Mouse (Mus musculus) natural killer cell, adult 2 months (primary cell): ENCODE results near the gene Apopt1.
A peak's percentile ranks its signal among the peaks of the same experiment; 100 is the strongest.
"Not testable (repeated sequence)": the region's sequence is repeated elsewhere in the genome, so short reads cannot be mapped to it uniquely, and the experiment has no call there.

ENCODE experiments used
- DNase-seq, 2 experiments: peaks; one replicate each; pipeline ENCODE4 v3.0.0; 2022; ENCODE audit warnings: low spot score in 2 of 2

Apopt1 gene

DNA sequence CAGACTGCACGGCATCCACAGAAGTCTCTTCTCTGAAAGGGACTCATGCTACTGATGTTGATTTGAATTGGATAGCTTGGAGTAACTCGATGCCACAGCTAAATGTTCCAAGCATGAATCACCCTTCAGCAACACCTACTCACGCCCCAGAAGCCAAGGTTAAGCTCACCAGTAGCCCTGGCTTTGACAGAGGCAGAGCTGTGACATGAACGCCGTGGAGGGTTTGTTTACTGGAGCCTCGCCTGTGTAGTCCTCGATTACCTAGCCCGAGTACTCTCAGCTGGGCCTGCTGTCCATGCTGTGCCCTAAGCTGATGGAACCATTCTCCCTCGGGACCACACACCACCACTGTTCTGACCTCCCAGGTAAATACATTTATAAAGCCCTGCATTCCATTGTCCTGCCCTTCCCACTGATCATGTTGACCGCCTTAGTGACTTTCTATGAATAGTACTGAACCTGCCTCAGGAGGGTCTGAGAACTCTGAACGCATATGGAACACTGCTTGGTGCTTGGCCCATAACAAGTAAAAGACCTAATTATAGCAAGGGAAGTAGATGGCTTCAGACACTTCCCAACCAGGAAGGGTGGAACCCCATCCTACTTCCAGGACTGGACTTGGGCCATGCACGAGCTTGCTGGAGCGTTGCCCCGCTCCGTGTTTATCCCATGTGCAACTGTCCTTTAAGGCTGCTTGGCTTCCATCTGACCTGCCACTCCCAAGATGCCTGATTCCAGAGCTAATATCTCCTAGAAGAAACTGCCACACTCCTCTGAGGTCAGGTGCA lies 7.7 kb upstream of the Apopt1 start:
- DNase-seq, result no peak

DNA sequence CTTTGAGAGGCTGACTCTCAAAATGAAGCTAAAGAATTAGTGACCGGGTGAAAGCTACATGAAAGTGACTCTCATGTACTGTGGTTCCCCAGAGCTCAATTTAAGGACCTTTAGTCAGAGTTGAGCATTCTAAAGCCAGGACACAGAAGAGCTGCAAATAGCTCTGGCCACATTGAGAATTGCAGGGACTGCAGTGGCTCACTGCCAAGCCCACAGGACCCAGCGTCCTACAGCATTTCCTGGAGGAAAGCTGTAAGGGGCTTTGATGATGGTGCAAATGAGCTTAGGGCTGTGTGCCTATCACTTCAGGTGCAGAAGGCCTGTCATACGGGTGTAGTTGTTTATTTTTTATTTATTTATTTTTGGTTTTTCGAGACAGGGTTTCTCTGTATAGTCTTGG lies 4.9 kb upstream of the Apopt1 start:
- DNase-seq, result no peak

DNA sequence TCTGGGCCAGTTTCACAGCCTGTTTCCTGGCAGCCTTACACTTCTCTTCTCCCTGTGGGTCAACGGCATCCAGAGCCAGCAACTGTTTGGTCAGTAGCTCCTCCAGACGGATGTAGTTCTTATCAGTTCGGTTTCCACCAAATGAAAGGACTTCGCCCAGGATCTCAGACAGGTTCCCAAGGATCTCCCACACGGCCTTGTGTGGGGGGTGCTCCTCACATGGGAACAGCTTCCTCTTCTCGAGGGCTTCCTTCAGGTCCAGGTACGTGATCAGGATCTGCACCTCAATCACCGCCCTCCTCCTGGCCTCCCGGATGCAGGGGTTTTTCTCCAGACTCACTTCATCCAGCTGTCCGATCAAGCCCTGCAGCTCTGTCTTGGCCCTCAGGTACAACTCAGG lies 3.0 kb upstream of the Apopt1 start:
- no peak for DNase-seq

DNA sequence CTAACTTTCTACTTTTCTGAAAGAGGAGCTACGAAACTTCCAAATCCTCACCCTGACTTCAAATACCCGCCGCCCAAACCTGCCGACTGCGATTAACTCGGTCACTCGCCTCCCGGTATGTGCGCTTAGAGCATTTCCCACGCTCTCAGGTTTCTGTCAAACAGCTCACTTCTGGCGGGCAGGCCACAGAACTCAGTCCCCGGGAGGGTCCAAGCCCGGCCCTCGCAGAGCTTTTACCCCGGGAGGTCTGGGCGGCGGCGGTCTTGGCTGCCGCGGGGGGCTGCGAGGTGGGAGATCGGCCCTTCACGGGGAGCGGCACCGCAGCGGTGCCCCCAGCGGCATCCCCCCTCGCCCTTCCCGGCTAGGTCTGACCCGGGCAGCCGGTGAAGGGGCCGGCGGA lies 585 bp upstream of the Apopt1 start:
- DNase-seq, result no peak

DNA sequence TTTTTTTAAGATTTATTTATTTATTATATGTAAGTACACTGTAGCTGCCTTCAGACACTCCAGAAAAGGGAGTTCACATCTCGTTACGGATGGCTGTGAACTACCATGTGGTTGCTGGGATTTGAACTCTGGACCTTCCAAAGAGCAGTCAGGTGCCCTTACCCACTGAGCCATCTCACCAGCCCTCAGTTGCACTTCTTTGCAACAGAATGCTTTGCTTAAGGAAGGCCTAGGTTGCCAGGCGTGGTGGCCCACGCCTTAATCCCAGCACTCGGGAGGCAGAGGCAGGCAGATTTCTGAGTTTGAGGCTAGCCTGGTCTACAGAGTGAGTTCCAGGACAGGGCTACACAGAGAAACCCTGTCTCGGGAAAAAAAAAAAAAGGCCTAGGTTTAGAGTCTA lies 819 bp downstream of the Apopt1 start:
- DNase-seq, result not testable (repeated sequence)

DNA sequence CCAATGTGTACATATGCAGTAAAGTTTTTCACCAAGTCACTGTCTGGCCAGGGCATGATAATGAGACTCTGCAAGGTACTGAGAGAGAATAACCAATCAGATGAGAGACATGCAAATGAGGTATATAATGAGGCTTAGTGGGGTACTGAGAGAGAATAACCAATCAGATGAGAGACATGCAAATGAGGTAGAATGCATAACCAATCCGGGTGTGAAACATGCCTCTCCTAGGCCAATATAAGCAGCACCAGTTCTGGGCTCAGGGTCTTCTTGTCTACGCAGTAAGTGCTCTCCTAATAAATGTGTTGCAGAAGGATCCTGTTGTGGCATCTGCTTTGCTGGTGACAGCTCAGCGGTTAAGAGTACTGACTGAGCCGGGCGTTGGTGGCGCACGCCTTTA lies 3.4 kb downstream of the Apopt1 start:
- DNase-seq, result no peak

DNA sequence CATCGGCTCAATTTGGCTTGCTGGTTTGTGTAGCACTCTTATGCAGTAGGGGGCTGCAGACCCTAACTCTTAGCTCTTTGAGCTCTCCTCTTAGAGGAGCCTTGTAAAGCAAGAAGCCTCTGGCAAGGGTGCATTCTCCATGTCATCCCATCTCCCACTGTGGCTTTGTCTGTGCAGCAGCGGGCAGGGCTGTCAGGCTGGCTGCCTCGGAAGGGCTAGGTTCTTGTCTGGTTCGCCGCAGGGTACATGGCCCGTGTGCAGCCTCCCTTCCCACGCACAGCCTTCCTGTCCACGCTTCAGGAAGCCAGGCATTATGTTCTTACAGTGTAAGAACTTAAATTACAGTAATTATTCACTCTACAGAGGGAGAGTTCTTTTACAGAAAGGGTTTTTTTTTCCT lies 5.6 kb downstream of the Apopt1 start:
- DNase-seq, result no peak

DNA sequence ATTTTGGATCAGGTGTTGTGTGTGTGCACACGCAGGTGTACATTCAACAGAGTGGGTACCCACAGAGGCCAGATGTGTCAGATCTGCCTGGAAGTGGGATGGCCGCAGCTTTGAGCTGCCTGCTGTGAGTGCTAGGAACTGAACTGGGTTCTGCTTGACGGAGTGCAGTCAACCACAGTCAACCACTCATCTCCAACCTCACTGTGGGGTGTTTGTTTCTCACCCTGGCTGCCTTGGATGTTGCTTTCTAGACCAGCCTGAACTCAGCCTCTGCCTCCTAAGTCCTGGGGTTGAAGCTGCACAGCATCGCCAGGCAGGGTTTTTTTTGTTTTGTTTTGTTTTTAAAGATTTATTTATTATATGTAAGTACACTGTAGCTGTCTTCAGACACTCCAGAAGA lies 7.2 kb downstream of the Apopt1 start:
- no peak for DNase-seq

DNA sequence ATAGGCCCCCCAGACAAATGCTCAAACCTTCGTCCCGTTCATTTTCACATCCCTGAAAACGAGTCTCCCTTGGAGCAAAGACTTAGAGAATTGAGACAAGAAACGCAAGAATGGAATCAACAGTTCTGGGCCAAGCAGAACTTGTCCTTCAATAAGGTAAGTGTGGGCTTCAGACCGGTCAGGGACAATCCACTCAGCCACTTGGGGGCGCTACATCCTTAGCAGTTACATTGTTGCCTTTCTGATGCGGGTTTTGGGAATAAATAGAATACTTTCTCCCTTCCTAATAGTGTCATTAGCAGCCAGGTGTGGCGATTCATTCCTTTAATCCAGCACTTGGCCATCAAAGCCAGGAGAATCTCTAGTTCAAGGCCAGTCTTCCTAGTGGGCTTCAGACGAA lies 9.6 kb downstream of the Apopt1 start:
- DNase-seq, result peak in 1 of 2 experiments; percentile 30

DNA sequence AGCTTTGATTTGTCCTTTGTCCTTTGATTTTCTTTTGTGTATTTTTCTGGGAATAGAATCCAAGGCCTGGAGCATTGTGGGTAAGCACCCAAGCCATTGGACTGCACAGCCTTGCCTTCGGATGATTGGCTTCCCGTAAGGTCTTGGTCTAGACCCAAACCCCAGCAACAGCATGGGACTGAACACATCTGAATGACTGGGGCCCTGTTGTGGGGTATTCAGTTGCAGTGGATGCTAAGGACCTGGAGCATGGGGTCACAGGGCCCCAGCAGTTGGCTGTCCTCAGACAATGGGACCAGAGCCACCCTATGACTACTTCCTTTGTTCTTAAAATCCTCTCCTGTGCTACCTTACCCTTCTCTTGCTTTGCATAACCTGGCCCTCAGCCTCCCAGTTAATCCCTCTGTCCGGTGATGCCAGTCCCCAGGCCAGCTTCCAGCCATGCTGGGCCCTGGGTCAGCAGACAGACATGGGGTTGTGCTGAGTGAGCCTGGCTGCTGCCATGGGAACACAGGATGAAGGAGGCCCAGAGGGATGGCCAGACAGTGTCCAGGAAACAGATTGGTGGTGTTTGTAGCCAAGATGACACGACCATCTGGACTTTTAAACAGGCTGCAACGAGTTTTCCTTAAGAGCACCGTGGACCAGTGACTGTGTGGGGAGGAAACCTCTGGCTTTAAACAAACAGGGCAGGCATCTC lies 11.7 kb downstream of the Apopt1 start:
- DNase-seq, result no peak

DNA sequence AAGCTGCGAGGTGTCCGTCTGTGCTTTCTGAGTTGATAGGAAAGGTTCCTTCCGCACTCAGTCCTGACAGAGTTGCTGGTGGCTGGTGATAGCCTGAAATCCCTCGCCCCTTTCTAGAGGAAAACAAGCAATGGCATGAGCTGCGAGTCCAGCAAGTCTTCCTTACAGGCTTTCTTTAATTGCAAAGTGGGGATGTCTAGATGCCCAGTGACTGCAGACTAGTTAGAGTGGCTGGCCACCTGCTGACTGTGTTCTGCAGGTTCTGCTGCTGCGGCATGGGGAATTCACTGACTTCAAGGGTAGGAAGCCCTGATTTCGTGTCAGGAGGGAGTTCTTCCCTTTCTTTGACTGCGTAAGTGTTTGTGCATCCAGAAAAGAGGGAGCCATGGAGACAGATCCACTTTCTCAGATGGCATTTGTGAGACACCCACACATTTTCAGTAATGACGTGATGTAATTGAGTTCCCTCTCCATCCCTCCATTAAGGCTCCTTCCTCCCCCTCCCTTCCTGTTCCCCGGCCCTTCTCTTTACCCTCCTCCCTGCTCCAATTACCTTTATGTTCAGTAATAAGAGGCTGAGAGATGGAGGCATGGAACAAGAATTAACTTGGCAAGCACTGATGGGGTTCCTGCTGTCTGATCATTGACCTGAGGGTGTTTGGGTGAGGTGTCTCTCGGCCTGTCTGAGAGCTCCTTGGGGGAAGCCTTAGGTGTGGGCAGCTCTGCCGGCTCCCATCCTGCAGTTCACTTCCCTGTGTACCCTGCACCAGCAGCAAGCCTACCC lies 12.5 kb downstream of the Apopt1 start:
- no peak for DNase-seq

DNA sequence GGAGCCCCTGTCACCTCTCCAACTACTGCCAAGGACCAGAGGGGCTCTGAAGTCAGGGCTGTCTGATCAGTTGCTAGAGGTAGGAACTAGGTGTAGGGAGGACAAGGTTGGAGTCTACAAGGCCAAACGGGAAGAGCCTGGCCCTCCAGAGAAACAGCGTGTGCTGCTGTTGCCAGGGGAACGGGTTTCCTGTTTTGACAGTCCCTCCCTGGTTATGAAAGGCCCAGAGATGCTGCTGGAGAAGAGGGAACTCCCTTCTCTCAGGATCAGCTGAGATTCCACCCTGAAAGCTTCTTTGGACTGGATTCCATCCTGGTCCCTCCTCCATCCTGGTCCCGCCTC lies 13.0 kb downstream of the Apopt1 start:
- DNase-seq, result no peak

DNA sequence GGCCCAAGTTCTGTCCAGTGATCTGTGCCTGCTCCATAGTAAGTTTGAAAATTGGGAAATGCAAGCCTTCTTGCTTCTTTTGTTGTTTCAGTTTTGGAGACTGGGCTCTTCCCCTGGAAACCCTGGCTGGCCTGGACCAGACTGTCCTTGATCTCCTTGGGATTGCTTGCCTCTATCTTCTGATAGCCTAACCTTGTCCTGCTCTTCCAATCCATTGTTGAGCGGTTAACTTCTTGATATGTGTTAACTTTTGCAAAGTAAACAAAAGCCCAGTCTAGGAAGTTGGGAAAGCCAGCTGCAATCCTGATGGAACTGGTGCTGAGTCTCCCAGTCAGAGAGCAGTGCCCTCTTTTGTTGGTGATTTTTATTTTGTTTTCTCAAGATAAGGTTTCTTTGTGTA lies 14.9 kb downstream of the Apopt1 start:
- no peak for DNase-seq

DNA sequence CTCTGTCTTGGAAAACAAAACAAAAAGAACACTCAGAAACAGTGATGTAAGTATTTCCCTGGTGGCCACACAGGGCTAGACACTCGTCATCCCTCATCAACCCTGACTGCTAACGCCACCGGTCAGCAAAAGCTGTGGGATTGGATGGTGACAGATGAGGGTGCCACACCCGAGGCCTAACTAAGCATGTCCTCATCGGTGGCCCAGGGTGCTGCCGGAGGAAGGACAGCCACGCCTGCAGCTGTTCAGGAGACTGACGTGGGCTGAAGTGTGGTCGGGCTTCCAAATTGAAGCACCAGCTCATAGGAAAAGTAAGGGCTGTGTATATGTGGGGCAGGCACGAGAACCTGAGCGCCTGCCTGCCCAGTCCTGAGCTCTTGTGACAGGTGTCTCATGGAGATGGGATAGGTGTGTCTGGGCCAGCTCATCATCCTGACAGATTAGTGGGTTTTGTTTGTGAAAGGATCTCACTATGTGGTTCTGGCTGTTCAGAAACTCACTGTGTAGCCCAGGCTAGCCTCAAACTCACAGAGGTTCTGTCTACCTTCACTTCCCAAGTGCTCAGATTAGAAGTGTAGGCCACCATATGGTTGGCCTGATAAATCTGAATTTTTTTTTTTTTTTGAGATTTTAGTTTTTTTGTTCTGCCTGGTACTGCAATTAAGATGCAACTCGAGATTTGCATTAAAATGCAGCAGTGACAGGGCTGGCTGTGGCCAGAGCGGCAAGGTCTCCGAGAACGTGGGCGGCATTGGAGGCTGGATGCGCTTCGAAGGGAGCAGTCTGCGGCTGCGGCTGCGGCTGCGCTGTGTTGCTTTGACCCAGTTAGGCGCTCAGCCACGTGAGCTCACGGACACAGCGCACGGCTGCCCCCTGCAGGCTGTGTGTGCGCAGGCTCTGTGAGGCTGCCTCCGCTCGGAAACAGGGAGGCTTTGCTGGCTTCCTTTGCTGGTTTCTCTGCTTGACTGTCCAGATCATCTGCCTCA lies 19.1 kb downstream of the Apopt1 start:
- peak; percentile 61 to 81 for DNase-seq

DNA sequence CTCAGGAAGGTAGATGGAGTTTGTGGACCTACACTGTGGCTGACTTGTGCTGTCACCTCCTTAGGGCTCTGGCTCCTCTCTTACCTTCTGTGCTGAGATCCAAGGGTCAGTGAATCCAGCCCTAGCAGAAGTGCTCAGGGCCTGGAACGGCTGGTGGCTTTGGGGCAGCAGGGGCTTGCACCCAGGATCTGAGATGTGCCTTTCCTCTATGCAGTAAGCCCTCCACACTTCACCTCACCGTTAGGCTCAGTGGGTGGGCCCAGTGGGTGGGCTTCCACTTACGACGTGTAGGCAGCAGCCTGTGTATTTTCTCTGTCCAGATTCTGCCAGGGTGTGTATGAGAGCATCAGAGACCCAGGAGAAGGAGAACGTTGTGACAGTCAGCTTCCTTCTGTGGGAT lies 19.9 kb downstream of the Apopt1 start:
- DNase-seq, result no peak

DNA sequence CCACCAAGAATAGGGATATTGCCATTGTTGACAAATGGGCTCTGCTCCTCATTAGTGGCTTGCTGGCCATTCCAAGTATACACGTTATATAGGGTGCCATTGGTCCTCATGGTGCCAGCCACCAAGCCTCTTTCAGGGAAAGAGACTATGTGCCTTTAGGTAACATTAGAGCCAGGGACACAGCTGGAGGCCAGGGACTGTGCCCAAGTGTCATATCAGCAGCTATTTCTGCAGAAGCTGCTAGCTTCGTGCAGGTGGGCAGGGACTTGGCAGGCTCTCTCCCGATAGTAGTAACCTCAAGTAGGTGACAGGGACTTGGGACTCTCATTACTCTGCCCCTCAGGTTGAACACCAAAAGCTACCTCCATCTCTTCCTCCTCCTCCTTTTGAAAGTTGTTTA lies 21.9 kb downstream of the Apopt1 start:
- no peak for DNase-seq

DNA sequence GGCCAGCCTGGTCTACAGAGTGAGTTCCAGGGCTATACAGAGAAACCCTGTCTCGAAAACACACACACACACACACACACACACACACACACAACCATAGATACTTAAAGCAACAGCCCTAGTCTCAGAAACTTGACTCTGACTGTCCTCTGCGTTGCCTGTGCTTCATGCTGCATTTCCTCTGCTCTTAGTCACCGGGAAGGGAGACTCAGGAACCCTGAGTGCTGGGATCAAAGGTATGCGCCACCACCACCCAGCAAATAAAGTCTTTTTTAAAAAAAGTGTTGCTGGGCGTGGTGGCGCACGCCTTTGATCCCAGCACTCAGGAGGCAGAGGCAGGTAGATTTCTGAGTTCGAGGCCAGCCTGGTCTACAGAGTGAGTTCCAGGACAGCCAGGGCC lies 23.6 kb downstream of the Apopt1 start:
- DNase-seq, result not testable (repeated sequence)

DNA sequence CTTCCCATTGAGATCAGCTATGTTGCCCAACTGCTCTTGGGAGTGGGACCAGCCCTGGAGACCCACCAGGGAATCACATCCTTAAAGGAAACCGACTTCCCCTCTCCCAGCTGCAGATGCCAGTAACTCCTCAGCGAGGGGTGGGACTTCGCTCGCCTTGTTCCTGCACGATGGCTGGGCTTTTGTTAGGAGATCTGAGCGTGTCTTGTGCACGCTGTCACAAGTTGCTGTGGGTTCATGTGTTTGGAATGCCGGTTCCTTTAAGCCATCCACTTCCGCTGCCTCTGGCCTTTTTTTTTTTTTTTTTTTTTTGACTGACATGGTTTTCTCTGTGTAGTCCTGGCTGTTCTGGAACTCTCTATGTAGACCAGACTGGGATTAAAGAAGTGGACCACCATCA lies 24.3 kb downstream of the Apopt1 start:
- no peak for DNase-seq

DNA sequence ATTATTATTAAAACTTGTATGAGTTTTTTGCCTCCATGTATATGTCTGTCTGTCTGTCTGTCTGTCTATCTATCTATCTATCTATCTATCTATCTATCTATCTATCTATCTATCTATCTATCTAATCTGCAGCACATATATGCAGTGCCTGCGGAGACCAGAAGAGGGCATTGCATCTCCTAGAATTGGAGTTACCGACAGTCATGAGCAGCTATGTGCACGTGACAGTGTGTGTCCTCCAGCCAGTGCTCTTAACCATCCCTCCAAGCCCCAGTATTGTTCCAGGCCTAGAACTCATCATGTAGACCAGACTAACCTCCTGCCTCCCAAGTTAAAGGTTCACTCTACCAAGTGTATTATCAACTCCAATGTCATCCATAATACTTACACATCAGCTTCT lies 25.7 kb downstream of the Apopt1 start:
- peak; percentile 24 to 61 for DNase-seq

DNA sequence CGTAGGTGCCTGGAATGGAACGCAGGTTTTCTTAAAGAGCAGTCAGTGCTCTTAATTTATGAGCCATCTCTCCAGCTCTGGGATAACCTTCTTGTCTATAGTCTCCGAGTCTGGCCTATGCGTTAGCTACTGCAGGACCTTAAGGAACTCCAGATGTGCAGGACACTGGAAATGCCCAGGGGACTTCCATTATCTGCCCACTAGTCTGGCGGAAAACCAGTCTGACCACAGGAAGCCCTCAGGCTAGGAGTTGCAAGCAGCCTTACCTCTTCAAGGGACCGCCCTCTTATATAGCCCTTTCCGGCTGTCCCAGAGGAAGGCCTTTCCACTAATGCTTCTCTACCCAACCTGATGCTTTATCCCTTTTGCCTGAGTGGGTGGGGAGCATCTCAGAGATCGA lies 28.3 kb downstream of the Apopt1 start:
- no peak for DNase-seq

DNA sequence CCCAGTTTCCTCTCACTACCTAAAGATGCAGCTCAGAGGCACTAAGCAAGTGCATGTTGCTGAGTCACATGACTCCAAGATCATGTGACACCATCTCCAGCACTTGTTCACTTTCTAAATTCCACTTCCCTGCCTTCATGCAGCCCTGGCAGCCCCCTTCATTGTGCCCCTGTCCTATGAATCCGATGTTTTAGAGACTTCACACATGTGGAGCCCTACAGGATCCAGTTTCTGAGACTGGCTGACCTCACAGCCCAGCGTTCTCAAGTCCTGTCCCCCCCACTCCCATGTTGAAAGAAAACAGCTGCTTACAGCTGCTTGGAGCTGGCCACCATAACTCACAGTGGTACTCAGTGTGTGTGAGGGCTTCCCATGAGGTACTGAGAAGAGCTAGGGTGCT lies 30.4 kb downstream of the Apopt1 start:
- no peak for DNase-seq

DNA sequence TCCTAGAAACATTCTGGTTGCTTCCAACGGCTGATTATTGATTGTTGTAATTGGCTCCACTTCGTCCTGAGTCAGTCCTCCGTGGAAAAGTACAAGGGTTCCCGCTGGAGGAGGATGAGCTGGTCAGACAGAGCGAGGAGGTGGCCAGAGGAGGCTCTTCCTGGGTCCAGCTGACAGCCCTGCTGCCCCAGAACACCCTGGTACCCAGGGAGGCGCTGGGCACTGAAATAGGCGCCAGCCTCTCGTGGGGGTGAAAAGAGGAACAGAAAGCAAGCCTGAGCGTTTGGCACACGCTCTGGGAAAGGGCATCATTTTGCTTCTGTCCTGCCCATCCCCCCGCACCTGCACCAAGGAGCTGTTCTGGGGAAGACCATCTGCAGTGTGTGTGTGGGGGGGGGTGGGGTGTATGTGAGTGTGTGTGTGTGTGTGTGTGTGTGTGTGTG lies 30.9 kb downstream of the Apopt1 start:
- peak in 1 of 2 experiments; percentile 58 for DNase-seq
